Mouse (Mus musculus): Measurements from ENCODE around the gene Mylk4. TPM values are rescaled to one million over a fixed set of nuclear protein-coding genes. Genes with fewer than 3 reads are reported as not detected.

Mylk4 gene
- polyA plus RNA-seq, 1 experiment from 2014 or later, result 1.1 TPM

DNA sequence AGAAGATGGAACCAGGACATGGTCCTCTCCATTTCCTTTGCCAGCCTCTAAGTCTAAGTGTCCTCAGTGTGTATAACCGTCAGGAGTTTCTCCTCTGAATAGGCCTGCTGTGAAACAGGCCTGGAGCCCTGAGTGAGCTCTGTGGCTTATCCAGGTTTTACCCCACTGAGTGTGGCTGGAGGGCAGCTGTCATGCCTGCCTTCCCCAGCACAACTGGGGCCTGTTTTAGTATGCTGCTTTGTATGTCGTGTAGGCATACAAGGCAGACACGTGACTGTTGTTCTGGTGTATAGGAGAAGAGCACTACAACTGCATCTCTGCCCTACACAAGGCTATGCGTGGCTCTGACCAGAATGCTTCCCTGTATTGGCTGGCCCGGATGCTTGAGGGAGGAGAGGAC lies 36.2 kb upstream of the Mylk4 start:
- Histone ChIP-seq H3K4me3 (no peak overlapping the region), H3K36me3 (peaks cover 54% of the 10 kb centered on the region), H3K27me3 (no peaks in the 10 kb centered on the region), H3K9ac (no peak overlapping the region), H3K4me2 (no peak overlapping the region), H3K4me1 (replicated peaks) (no peaks in the 10 kb centered on the region), H3K27ac (no peak overlapping the region), H3K9me3 (replicated peaks) (no peaks in the 10 kb centered on the region)
- ATAC-seq (replicated peaks; ENCODE audit: insufficient number of reproducible peaks, insufficient read depth, low FRiP score, low read depth), result no peak
- WGBS, result 88% methylated on average over 5 of the region's 5 CpGs

DNA sequence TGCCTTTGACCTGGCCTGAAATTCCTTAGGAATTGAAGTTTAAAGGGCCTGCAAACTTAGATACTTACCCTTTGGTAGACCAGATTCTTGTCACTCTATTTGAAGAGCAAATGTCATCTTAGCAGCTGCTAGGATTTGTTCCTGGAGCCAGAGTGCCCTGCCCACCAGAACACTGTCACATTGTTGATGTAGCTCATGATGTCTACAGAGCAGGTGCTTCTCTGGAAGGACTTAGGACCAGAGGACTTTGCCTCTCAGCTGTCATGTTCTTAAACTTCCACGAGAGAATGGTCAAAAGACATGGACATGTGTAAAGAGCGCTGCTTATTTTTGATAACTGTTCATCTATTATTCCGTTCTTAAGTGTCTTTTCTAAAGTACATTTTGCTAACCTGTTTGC lies 35.5 kb upstream of the Mylk4 start:
- no peak for ATAC-seq (replicated peaks; ENCODE audit: insufficient number of reproducible peaks, insufficient read depth, low FRiP score, low read depth)
- Histone ChIP-seq H3K27me3 (no peaks in the 10 kb centered on the region), H3K4me2 (no peak overlapping the region), H3K9ac (no peak overlapping the region), H3K27ac (no peak overlapping the region), H3K4me1 (replicated peaks) (no peaks in the 10 kb centered on the region), H3K9me3 (replicated peaks) (no peaks in the 10 kb centered on the region), H3K36me3 (peaks cover 56% of the 10 kb centered on the region), H3K4me3 (no peak overlapping the region)
- WGBS, result 91% methylated on average over 3 of the region's 3 CpGs

GRCm38 (mm10) chr13:32807624-32808023 lies 23.9 kb upstream of the Mylk4 start:
- no peak for ATAC-seq (replicated peaks; ENCODE audit: insufficient number of reproducible peaks, insufficient read depth, low FRiP score, low read depth)
- WGBS, result 89% methylated on average over 3 of the region's 3 CpGs
- H3K4me2 ChIP-seq, result no peak overlapping the region
- H3K9me3 ChIP-seq (replicated peaks), result no peaks in the 10 kb centered on the region
- H3K4me1 ChIP-seq (replicated peaks), result peaks cover 29% of the 10 kb centered on the region
- no peak overlapping the region for H3K9ac ChIP-seq
- no peak overlapping the region for H3K4me3 ChIP-seq
- peaks cover 34% of the 10 kb centered on the region for H3K36me3 ChIP-seq
- H3K27me3 ChIP-seq, result no peaks in the 10 kb centered on the region
- H3K27ac ChIP-seq, result no peak overlapping the region

GRCm38 (mm10) chr13:32806820-32807219 lies 23.1 kb upstream of the Mylk4 start:
- Histone ChIP-seq H3K27ac (no peak overlapping the region), H3K36me3 (peaks cover 34% of the 10 kb centered on the region), H3K4me3 (no peak overlapping the region), H3K9ac (no peak overlapping the region), H3K4me1 (replicated peaks) (peaks cover 28% of the 10 kb centered on the region), H3K9me3 (replicated peaks) (no peaks in the 10 kb centered on the region), H3K4me2 (no peak overlapping the region), H3K27me3 (no peaks in the 10 kb centered on the region)
- 56% methylated on average over 7 of the region's 7 CpGs for WGBS
- peak; percentile 48; the same call in 1 of the 2 replicates for ATAC-seq (replicated peaks; ENCODE audit: insufficient number of reproducible peaks, insufficient read depth, low FRiP score, low read depth)

DNA sequence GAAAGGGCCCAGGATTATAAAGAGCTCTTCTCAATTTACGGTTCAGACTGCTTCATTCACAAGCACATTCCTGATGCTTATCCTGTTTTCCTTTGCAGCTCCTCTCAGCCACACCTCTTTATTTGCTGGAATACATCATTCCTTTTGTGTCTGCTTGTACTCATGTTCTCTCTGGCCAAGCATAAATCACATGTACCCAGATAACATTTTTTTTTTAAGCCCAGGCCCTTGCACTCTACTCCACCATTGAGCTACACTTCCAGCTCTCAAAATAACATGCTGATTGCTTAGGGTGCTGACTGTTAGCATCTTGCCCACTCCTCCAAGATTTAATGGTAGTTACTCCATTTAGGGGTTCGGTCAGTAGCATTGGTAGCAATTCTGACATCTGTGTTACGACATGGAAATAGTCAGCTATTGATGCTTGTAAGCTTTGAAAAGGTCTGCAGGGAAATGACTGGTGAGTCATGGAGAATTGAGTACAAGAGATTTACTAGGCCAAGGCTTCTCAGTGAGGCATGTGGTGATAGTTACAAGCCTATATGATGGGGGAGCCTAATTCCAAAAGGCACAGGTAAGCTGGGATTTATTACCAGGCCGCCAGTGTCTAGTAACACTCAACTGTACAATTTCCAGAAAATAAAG lies 20.1 kb upstream of the Mylk4 start:
- Histone ChIP-seq H3K4me3 (peak overlapping the region; percentile 92), H3K4me1 (replicated peaks) (peaks cover 32% of the 10 kb centered on the region), H3K9me3 (replicated peaks) (no peaks in the 10 kb centered on the region), H3K27me3 (no peaks in the 10 kb centered on the region), H3K36me3 (peaks cover 26% of the 10 kb centered on the region), H3K9ac (peak overlapping the region; percentile 79), H3K27ac (peak overlapping the region; percentile 43; the same call in 1 of the 2 replicates), H3K4me2 (peak overlapping the region; percentile 75)
- ATAC-seq (replicated peaks; ENCODE audit: insufficient number of reproducible peaks, insufficient read depth, low FRiP score, low read depth), result no peak
- WGBS, result 63% methylated on average over 4 of the region's 4 CpGs

- Histone ChIP-seq H3K4me3 (peak within 1 kb of the TSS; percentile 92), H3K4me1 (replicated peaks) (peaks cover 32% of the 10 kb centered on the region), H3K9me3 (replicated peaks) (no peaks in the 10 kb centered on the region), H3K27ac (peak within 1 kb of the TSS; percentile 83), H3K27me3 (no peaks in the 10 kb centered on the region), H3K36me3 (peaks cover 13% of the 10 kb centered on the region), H3K4me2 (peak within 1 kb of the TSS; percentile 75), H3K9ac (peak within 1 kb of the TSS; percentile 79)
- under 1% methylated on average over 95 of the region's 95 CpGs for WGBS
- ATAC-seq (replicated peaks; ENCODE audit: insufficient number of reproducible peaks, insufficient read depth, low FRiP score, low read depth), result peak; percentile 38
Measured at GRCm38 (mm10) chr13:32802259-32803081, 18.7 kb upstream of the Mylk4 start, which contains the start of gene D930007J09Rik. Gene D930007J09Rik (minus strand): TSS chr13:32802849.

DNA sequence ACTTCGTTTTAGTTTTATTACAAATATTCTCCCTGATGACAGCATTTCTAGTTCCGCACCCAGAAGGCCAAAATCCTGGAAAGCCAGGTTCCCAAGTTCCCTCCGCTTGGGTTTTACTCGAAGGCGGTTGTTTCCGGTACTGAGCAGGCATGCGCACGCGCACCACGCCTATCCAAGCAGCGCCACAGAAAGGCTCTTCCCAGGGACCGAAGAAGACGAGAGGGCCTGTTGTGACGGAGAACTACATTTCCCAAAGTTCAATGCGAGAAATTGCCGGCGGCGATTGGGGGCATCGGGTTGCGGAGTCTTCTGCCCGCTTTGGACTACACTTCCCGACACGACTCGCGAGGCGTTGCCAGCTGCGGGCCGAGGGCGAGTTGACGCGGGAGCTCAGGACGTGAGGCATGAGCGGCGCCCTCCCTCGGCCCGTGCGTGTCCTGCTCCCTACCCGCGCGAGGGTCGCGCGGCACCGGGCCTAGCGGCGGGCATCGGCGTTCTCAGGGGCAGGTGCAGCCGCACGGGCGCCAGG lies 18.0 kb upstream of the Mylk4 start, which contains the start of gene Wrnip1:
Gene Wrnip1 (plus strand): TSS at position 346 of the 529 bp plus-strand sequence.
- H3K4me3 ChIP-seq, result peak within 1 kb of the TSS; percentile 92
- peak within 1 kb of the TSS; percentile 75 for H3K4me2 ChIP-seq
- H3K9me3 ChIP-seq (replicated peaks), result no peaks in the 10 kb centered on the region
- H3K9ac ChIP-seq, result peak within 1 kb of the TSS; percentile 79
- under 1% methylated on average over 51 of the region's 51 CpGs for WGBS
- no peaks in the 10 kb centered on the region for H3K27me3 ChIP-seq
- peaks cover 28% of the 10 kb centered on the region for H3K4me1 ChIP-seq (replicated peaks)
- peak within 1 kb of the TSS; percentile 83 for H3K27ac ChIP-seq
- peaks cover 9% of the 10 kb centered on the region for H3K36me3 ChIP-seq
- ATAC-seq (replicated peaks; ENCODE audit: insufficient number of reproducible peaks, insufficient read depth, low FRiP score, low read depth), result peak; percentile 96

GRCm38 (mm10) chr13:32800859-32801258 lies 17.1 kb upstream of the Mylk4 start:
- ATAC-seq (replicated peaks; ENCODE audit: insufficient number of reproducible peaks, insufficient read depth, low FRiP score, low read depth), result no peak
- Histone ChIP-seq H3K4me3 (peak overlapping the region; percentile 92), H3K27ac (no peak overlapping the region), H3K9ac (no peak overlapping the region), H3K4me1 (replicated peaks) (peaks cover 28% of the 10 kb centered on the region), H3K36me3 (0 out of 2 replicates have a peak, but pooled peaks cover 4% of the 10 kb centered on the region), H3K9me3 (replicated peaks) (no peaks in the 10 kb centered on the region), H3K27me3 (no peaks in the 10 kb centered on the region), H3K4me2 (peak overlapping the region; percentile 75)

- Histone ChIP-seq H3K9me3 (replicated peaks) (no peaks in the 10 kb centered on the region), H3K27me3 (no peaks in the 10 kb centered on the region), H3K36me3 (no peaks in the 10 kb centered on the region), H3K4me2 (no peak overlapping the region), H3K27ac (no peak overlapping the region), H3K4me3 (no peak overlapping the region), H3K4me1 (replicated peaks) (peaks cover 24% of the 10 kb centered on the region), H3K9ac (no peak overlapping the region)
- 49% methylated on average over 2 of the region's 2 CpGs for WGBS
- no peak for ATAC-seq (replicated peaks; ENCODE audit: insufficient number of reproducible peaks, insufficient read depth, low FRiP score, low read depth)
Measured at GRCm38 (mm10) chr13:32799131-32799530, 15.4 kb upstream of the Mylk4 start.

- no peak overlapping the region for H3K4me3 ChIP-seq
- WGBS, result 74% methylated on average over 1 of the region's 1 CpGs
- ATAC-seq (replicated peaks; ENCODE audit: insufficient number of reproducible peaks, insufficient read depth, low FRiP score, low read depth), result no peak
- H3K4me2 ChIP-seq, result no peak overlapping the region
- peaks cover 10% of the 10 kb centered on the region for H3K4me1 ChIP-seq (replicated peaks)
- H3K27ac ChIP-seq, result no peak overlapping the region
- no peaks in the 10 kb centered on the region for H3K9me3 ChIP-seq (replicated peaks)
- H3K27me3 ChIP-seq, result no peaks in the 10 kb centered on the region
- H3K9ac ChIP-seq, result no peak overlapping the region
- H3K36me3 ChIP-seq, result no peaks in the 10 kb centered on the region
Measured at GRCm38 (mm10) chr13:32797085-32797484, 13.3 kb upstream of the Mylk4 start.

- H3K27ac ChIP-seq, result no peak overlapping the region
- no peak overlapping the region for H3K9ac ChIP-seq
- no peaks in the 10 kb centered on the region for H3K36me3 ChIP-seq
- no peak for ATAC-seq (replicated peaks; ENCODE audit: insufficient number of reproducible peaks, insufficient read depth, low FRiP score, low read depth)
- 85% methylated on average over 5 of the region's 5 CpGs for WGBS
- H3K4me3 ChIP-seq, result no peak overlapping the region
- H3K27me3 ChIP-seq, result no peaks in the 10 kb centered on the region
- no peaks in the 10 kb centered on the region for H3K9me3 ChIP-seq (replicated peaks)
- no peak overlapping the region for H3K4me2 ChIP-seq
- peaks cover 6% of the 10 kb centered on the region; the same call in 1 of the 2 replicates for H3K4me1 ChIP-seq (replicated peaks)
Measured at GRCm38 (mm10) chr13:32795166-32795565, 11.4 kb upstream of the Mylk4 start.

Data from heart, embryonic 15.5 days (tissue).